Comparison of ENCODE assay signal across 11 mouse cellular contexts in the genomic region with DNA sequence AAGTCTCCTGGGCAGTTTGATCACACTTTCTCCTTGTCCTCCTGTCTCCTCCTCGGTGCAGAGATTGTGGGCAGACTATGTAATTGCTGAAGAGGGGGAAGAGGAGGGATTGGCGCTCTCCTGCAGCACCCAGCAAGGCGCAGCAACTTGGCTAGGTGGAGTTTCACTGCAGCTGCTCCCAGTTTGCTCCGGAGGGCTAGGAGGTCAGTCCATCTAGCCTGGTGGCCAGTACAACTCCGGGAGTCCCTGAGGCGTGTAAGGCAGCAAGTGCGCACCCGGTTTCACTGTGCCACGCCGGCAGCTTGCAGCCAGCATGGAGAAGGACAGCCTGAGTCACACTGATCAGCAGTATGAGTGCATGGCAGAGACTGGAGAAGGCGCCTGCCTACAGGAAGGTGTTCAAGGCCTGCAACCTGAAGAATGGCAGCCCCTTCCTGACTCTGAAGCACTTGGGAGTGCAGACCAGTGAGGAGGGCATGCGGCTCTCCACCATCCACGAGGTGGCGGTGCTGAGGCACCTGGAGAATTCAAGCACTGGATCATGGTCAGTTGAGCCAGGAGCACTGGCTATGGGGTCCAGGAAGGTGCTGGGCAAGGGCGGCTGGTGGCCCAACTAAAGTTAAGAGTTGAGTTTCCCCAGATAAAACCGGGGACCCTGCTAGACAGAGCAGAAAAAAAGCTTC. TPM values are rescaled to one million over a fixed set of nuclear protein-coding genes. Genes with fewer than 3 reads are reported as not detected.
DNase-seq lines count a peak whose midpoint lies in the region; ATAC-seq and TF ChIP-seq lines count a peak whose summit lies in the region.
"Not testable (repeated sequence)": the region's sequence is repeated elsewhere in the genome, so short reads cannot be mapped to it uniquely, and the experiment has no call there.
"Had no signal": no experiment of that assay in that cellular context is flagged by ENCODE, and none has a peak within 500 bp of the region (broad histone marks: within the 10 kb centered on the region; RNA-seq: fewer than 3 reads in every experiment).

No protein-coding gene starts in this region.

- not testable (repeated sequence) for H3K9ac ChIP-seq in embryonic facial prominence, embryonic 14.5 days (ENCODE audit: low read depth, low read length); heart, embryonic 13.5 days; intestine, embryonic 15.5 days; neural tube, embryonic 11.5 days (ENCODE audit: low read length)

- not testable (repeated sequence) for H3K9me3 ChIP-seq in embryonic facial prominence, embryonic 14.5 days (ENCODE audit: control insufficient read depth, low read length); heart, embryonic 13.5 days; intestine, embryonic 15.5 days; neural tube, embryonic 11.5 days (ENCODE audit: control insufficient read depth, low read length)

- not testable (repeated sequence) for H3K36me3 ChIP-seq in embryonic facial prominence, embryonic 14.5 days (ENCODE audit: control insufficient read depth, insufficient read depth, low read length); heart, embryonic 13.5 days; intestine, embryonic 15.5 days; neural tube, embryonic 11.5 days (ENCODE audit: control insufficient read depth, insufficient read depth, low read length)

- WGBS in embryonic facial prominence, embryonic 14.5 days, result 34% methylated on average over 3 of the region's 16 CpGs
- 8% methylated on average over 12 of the region's 16 CpGs for WGBS in heart, embryonic 13.5 days
- 14% methylated on average over 13 of the region's 16 CpGs for WGBS in intestine, embryonic 15.5 days
- 12% methylated on average over 10 of the region's 16 CpGs for WGBS in neural tube, embryonic 11.5 days

- not testable (repeated sequence) for ATAC-seq in embryonic facial prominence, embryonic 14.5 days (ENCODE audit: low read depth); heart, embryonic 13.5 days (ENCODE audit: extremely low read depth, insufficient number of reproducible peaks, low FRiP score, low TSS enrichment); intestine, embryonic 15.5 days; neural tube, embryonic 11.5 days (ENCODE audit: insufficient read depth, low FRiP score, low TSS enrichment)

- H3K4me3 ChIP-seq in embryonic facial prominence, embryonic 14.5 days (ENCODE audit: low read depth, low read length), result 0 out of 2 replicates have a peak overlapping the region, but pooled peaks have one; percentile 3
- peak overlapping the region; percentile 35 for H3K4me3 ChIP-seq in heart, embryonic 13.5 days
- not testable (repeated sequence) for H3K4me3 ChIP-seq in intestine, embryonic 15.5 days (replicated peaks); layer of hippocampus, adult 2 months; neural tube, embryonic 11.5 days (ENCODE audit: low read depth, low read length)

- peak overlapping the region; percentile 33; the same call in 1 of the 2 replicates for H3K4me2 ChIP-seq in embryonic facial prominence, embryonic 14.5 days (ENCODE audit: low read depth, low read length)
- H3K4me2 ChIP-seq in heart, embryonic 13.5 days, result peak overlapping the region; percentile 62
- H3K4me2 ChIP-seq in intestine, embryonic 15.5 days (replicated peaks), result peak overlapping the region; percentile 39
- H3K4me2 ChIP-seq in neural tube, embryonic 11.5 days (ENCODE audit: low read depth), result 0 out of 2 replicates have a peak overlapping the region, but pooled peaks have one; percentile 3

- peak; percentile 20 for DNase-seq in adrenal gland, postnatal 14 days
- DNase-seq in embryonic facial prominence, embryonic 14.5 days (ENCODE audit: low spot score), result peak; percentile 0
- peak in 1 of 2 experiments; percentile 10 for DNase-seq in layer of hippocampus, adult 2 months (ENCODE audit: low spot score in 2 of 2)
- DNase-seq in lung, adult 18-20 months, result peak; percentile 3 to 4
- peak; percentile 46 for DNase-seq in neural tube, embryonic 11.5 days (ENCODE audit: low spot score)

- H3K27ac ChIP-seq in embryonic facial prominence, embryonic 14.5 days (replicated peaks; ENCODE audit: low read depth, low read length); heart, embryonic 13.5 days (replicated peaks); intestine, embryonic 15.5 days; layer of hippocampus, adult 2 months; neural tube, embryonic 11.5 days (ENCODE audit: low read depth, low read length): not testable (repeated sequence)

- TF ChIP-seq CTCF in layer of hippocampus, adult 2 months (conservative IDR thresholded peaks at IDR 0.05), result peak; percentile 33; the same call in 1 of the 2 replicates

- not testable (repeated sequence) for H3K4me1 ChIP-seq in embryonic facial prominence, embryonic 14.5 days (ENCODE audit: control insufficient read depth, insufficient read depth, low read length); heart, embryonic 13.5 days; intestine, embryonic 15.5 days (replicated peaks); neural tube, embryonic 11.5 days (ENCODE audit: control insufficient read depth, insufficient read depth, low read length)

- H3K27me3 ChIP-seq in embryonic facial prominence, embryonic 14.5 days (replicated peaks; ENCODE audit: control insufficient read depth, insufficient read depth, low read length); heart, embryonic 13.5 days (replicated peaks); intestine, embryonic 15.5 days (replicated peaks); neural tube, embryonic 11.5 days (ENCODE audit: control insufficient read depth, insufficient read depth, low read length): not testable (repeated sequence)

RNA-seq across cellular contexts. Expression of a gene that starts 17.5 kb away (rescaled TPM):
- total RNA-seq in adrenal gland, postnatal 14 days (2021), result not detected in 2 replicates
- not detected in 2 replicates for polyA plus RNA-seq in embryonic facial prominence, embryonic 14.5 days (2014; fragmentation: Nextera tagmentation; extraction: Ambion mirVana)
- not detected in 2 replicates for polyA plus RNA-seq in heart, embryonic 13.5 days (2015; fragmentation: Nextera tagmentation; extraction: Ambion mirVana)
- not detected in 2 replicates for polyA plus RNA-seq in intestine, embryonic 15.5 days (2015; fragmentation: Nextera tagmentation; extraction: Ambion mirVana)
- total RNA-seq in layer of hippocampus, adult 2 months (2021), result not detected
- not detected in 2 replicates for polyA plus RNA-seq in neural tube, embryonic 11.5 days (2014; fragmentation: Nextera tagmentation; extraction: Ambion mirVana)
- total RNA-seq: adrenal gland, postnatal 4 days; heart, postnatal 14 days had no signal
- polyA plus RNA-seq: frontal cortex, adult 2 months; spleen, adult 2 months had no signal

RNA-seq across cellular contexts. Expression of a gene that starts 27.8 kb away (rescaled TPM):
- total RNA-seq in adrenal gland, postnatal 14 days (2021), result not detected in 2 replicates
- not detected in 2 replicates for polyA plus RNA-seq in embryonic facial prominence, embryonic 14.5 days (2014; fragmentation: Nextera tagmentation; extraction: Ambion mirVana)
- polyA plus RNA-seq in heart, embryonic 13.5 days (2015; fragmentation: Nextera tagmentation; extraction: Ambion mirVana), result not detected in 2 replicates
- polyA plus RNA-seq in intestine, embryonic 15.5 days (2015; fragmentation: Nextera tagmentation; extraction: Ambion mirVana), result not detected in 2 replicates
- not detected for total RNA-seq in layer of hippocampus, adult 2 months (2021)
- polyA plus RNA-seq in neural tube, embryonic 11.5 days (2014; fragmentation: Nextera tagmentation; extraction: Ambion mirVana), result not detected in 2 replicates
- total RNA-seq: adrenal gland, postnatal 4 days; heart, postnatal 14 days had no signal
- polyA plus RNA-seq: frontal cortex, adult 2 months; spleen, adult 2 months had no signal

RNA-seq across cellular contexts. Expression of a gene that starts 39.4 kb away (rescaled TPM):
- total RNA-seq in adrenal gland, postnatal 14 days (2021), result not detected in 2 replicates
- not detected in 2 replicates for polyA plus RNA-seq in embryonic facial prominence, embryonic 14.5 days (2014; fragmentation: Nextera tagmentation; extraction: Ambion mirVana)
- not detected in 2 replicates for polyA plus RNA-seq in heart, embryonic 13.5 days (2015; fragmentation: Nextera tagmentation; extraction: Ambion mirVana)
- polyA plus RNA-seq in intestine, embryonic 15.5 days (2015; fragmentation: Nextera tagmentation; extraction: Ambion mirVana), result not detected in 2 replicates
- total RNA-seq in layer of hippocampus, adult 2 months (2021), result not detected
- polyA plus RNA-seq in neural tube, embryonic 11.5 days (2014; fragmentation: Nextera tagmentation; extraction: Ambion mirVana), result not detected in 2 replicates
- total RNA-seq: adrenal gland, postnatal 4 days; heart, postnatal 14 days had no signal
- polyA plus RNA-seq: frontal cortex, adult 2 months; spleen, adult 2 months had no signal

Comparison
In these comparisons a context has a peak if more than half of its experiments do, and no peak if none do; other contexts are left out.
1. H3K4me2 ChIP-seq: peak in every context shown above with its lines; median percentile 62 in heart, embryonic 13.5 days; 39 in intestine, embryonic 15.5 days; 33 in embryonic facial prominence, embryonic 14.5 days; 3 in neural tube, embryonic 11.5 days.